Mouse (Mus musculus): ENCODE data around the gene Sbno1. TPM values are rescaled to one million over a fixed set of nuclear protein-coding genes. Genes with fewer than 3 reads are reported as not detected.

Gene Sbno1
- polyA plus RNA-seq, 1 experiment: 11.3 TPM

- H3K27me3 ChIP-seq (ENCODE audit: control insufficient read depth, insufficient read depth, insufficient read length): no peaks in the 10 kb centered on the region
- H3K79me2 ChIP-seq (ENCODE audit: control insufficient read depth, insufficient read depth): peaks cover 54% of the 10 kb centered on the region
- H3K36me3 ChIP-seq (ENCODE audit: control insufficient read depth, insufficient read depth): no peaks in the 10 kb centered on the region
- peak overlapping the region; percentile 91 for H3K4me3 ChIP-seq
- TF ChIP-seq POLR2A (IDR thresholded peaks at IDR 0.05; ENCODE audit: insufficient read length, low read depth): peak; percentile 9
- no peak for TF ChIP-seq MYOD1 (IDR thresholded peaks at IDR 0.05; ENCODE audit: control insufficient read depth in 1 of 3, insufficient read length in 2 of 3, low read depth in 2 of 3)
- H3K4me2 ChIP-seq (ENCODE audit: low read depth): peak overlapping the region; percentile 75
- peak overlapping the region; percentile 79 for H3ac ChIP-seq (ENCODE audit: control insufficient read depth, insufficient read length)
These were observed 934 bp downstream of the Sbno1 start for GRCm38 (mm10) chr5:124424723-124425411.

- no peak for TF ChIP-seq POLR2A (IDR thresholded peaks at IDR 0.05; ENCODE audit: insufficient read length, low read depth)
- peak; percentile 20 for TF ChIP-seq MAX (IDR thresholded peaks at IDR 0.05; ENCODE audit: low read depth)
- no peak for TF ChIP-seq CEBPB (IDR thresholded peaks at IDR 0.05; ENCODE audit: insufficient read depth, poor library complexity, severe bottlenecking)
- TF ChIP-seq USF1 (IDR thresholded peaks at IDR 0.05; ENCODE audit: low read depth): peak; percentile 71
- no peak for TF ChIP-seq REST (IDR thresholded peaks at IDR 0.05; ENCODE audit: insufficient read depth, insufficient read length)
- H3ac ChIP-seq (ENCODE audit: control insufficient read depth, insufficient read length): peak overlapping the region; percentile 79
- peak overlapping the region; percentile 75 for H3K4me2 ChIP-seq (ENCODE audit: low read depth)
- H3K27me3 ChIP-seq (ENCODE audit: control insufficient read depth, insufficient read depth, insufficient read length): no peaks in the 10 kb centered on the region
- H3K36me3 ChIP-seq (ENCODE audit: control insufficient read depth, insufficient read depth): no peaks in the 10 kb centered on the region
- peaks cover 60% of the 10 kb centered on the region for H3K79me2 ChIP-seq (ENCODE audit: control insufficient read depth, insufficient read depth)
- peak overlapping the region; percentile 91 for H3K4me3 ChIP-seq
These were observed 1.5 kb downstream of the Sbno1 start for GRCm38 (mm10) chr5:124424200-124424722.

- TF ChIP-seq MYOG (IDR thresholded peaks at IDR 0.05; ENCODE audit: control insufficient read depth in 1 of 3, insufficient read depth in 1 of 3, insufficient read length in 2 of 3, low read depth in 2 of 3): no peak
- TF ChIP-seq MYOD1 (IDR thresholded peaks at IDR 0.05; ENCODE audit: control insufficient read depth in 1 of 3, insufficient read length in 2 of 3, low read depth in 2 of 3): no peak
- no peak for TF ChIP-seq TCF12 (IDR thresholded peaks at IDR 0.05; ENCODE audit: insufficient read depth, poor library complexity, severe bottlenecking)
- TF ChIP-seq MAX (IDR thresholded peaks at IDR 0.05; ENCODE audit: low read depth): no peak
- no peak for TF ChIP-seq E2F4 (IDR thresholded peaks at IDR 0.05; ENCODE audit: insufficient read depth)
- TF ChIP-seq TCF3 (IDR thresholded peaks at IDR 0.05; ENCODE audit: insufficient read length, low read depth): no peak
- no peak for TF ChIP-seq POLR2A (IDR thresholded peaks at IDR 0.05; ENCODE audit: insufficient read length, low read depth)
- TF ChIP-seq SRF (IDR thresholded peaks at IDR 0.05; ENCODE audit: control insufficient read depth, insufficient read length, low read depth): no peak
- no peak for TF ChIP-seq REST (IDR thresholded peaks at IDR 0.05; ENCODE audit: insufficient read depth, insufficient read length)
- TF ChIP-seq USF1 (IDR thresholded peaks at IDR 0.05; ENCODE audit: low read depth): no peak
- TF ChIP-seq POLR2AphosphoS2 (IDR thresholded peaks at IDR 0.05; ENCODE audit: insufficient read length, low read depth): no peak
- TF ChIP-seq CEBPB (IDR thresholded peaks at IDR 0.05; ENCODE audit: insufficient read depth, poor library complexity, severe bottlenecking): no peak
- Histone ChIP-seq H3K4me3 (no peak overlapping the region), H3K36me3 (ENCODE audit: control insufficient read depth, insufficient read depth) (no peaks in the 10 kb centered on the region), H3K27me3 (ENCODE audit: control insufficient read depth, insufficient read depth, insufficient read length) (no peaks in the 10 kb centered on the region), H3ac (ENCODE audit: control insufficient read depth, insufficient read length) (no peak overlapping the region), H3K4me2 (ENCODE audit: low read depth) (no peak overlapping the region), H3K79me2 (ENCODE audit: control insufficient read depth, insufficient read depth) (peaks cover 85% of the 10 kb centered on the region)
These were observed 4.0 kb downstream of the Sbno1 start for GRCm38 (mm10) chr5:124421786-124422185.

- Histone ChIP-seq H3K79me2 (ENCODE audit: control insufficient read depth, insufficient read depth) (peaks cover 98% of the 10 kb centered on the region), H3ac (ENCODE audit: control insufficient read depth, insufficient read length) (no peak overlapping the region), H3K4me3 (no peak overlapping the region), H3K4me2 (ENCODE audit: low read depth) (no peak overlapping the region), H3K27me3 (ENCODE audit: control insufficient read depth, insufficient read depth, insufficient read length) (no peaks in the 10 kb centered on the region), H3K36me3 (ENCODE audit: control insufficient read depth, insufficient read depth) (peaks cover 3% of the 10 kb centered on the region)
- TF ChIP-seq USF1 (IDR thresholded peaks at IDR 0.05; ENCODE audit: low read depth): no peak
- no peak for TF ChIP-seq MYOG (IDR thresholded peaks at IDR 0.05; ENCODE audit: control insufficient read depth in 1 of 3, insufficient read depth in 1 of 3, insufficient read length in 2 of 3, low read depth in 2 of 3)
- TF ChIP-seq SRF (IDR thresholded peaks at IDR 0.05; ENCODE audit: control insufficient read depth, insufficient read length, low read depth): no peak
- TF ChIP-seq TCF12 (IDR thresholded peaks at IDR 0.05; ENCODE audit: insufficient read depth, poor library complexity, severe bottlenecking): no peak
- TF ChIP-seq MYOD1 (IDR thresholded peaks at IDR 0.05; ENCODE audit: control insufficient read depth in 1 of 3, insufficient read length in 2 of 3, low read depth in 2 of 3): no peak
- no peak for TF ChIP-seq REST (IDR thresholded peaks at IDR 0.05; ENCODE audit: insufficient read depth, insufficient read length)
- TF ChIP-seq TCF3 (IDR thresholded peaks at IDR 0.05; ENCODE audit: insufficient read length, low read depth): no peak
- TF ChIP-seq CEBPB (IDR thresholded peaks at IDR 0.05; ENCODE audit: insufficient read depth, poor library complexity, severe bottlenecking): no peak
- TF ChIP-seq MAX (IDR thresholded peaks at IDR 0.05; ENCODE audit: low read depth): no peak
- no peak for TF ChIP-seq POLR2AphosphoS2 (IDR thresholded peaks at IDR 0.05; ENCODE audit: insufficient read length, low read depth)
- TF ChIP-seq POLR2A (IDR thresholded peaks at IDR 0.05; ENCODE audit: insufficient read length, low read depth): no peak
- no peak for TF ChIP-seq E2F4 (IDR thresholded peaks at IDR 0.05; ENCODE audit: insufficient read depth)
These were observed 6.9 kb downstream of the Sbno1 start for GRCm38 (mm10) chr5:124418903-124419302.

GRCm38 (mm10) chr5:124412163-124412562, 13.6 kb downstream of the Sbno1 start:
- Histone ChIP-seq H3K4me2 (ENCODE audit: low read depth) (no peak overlapping the region), H3K79me2 (ENCODE audit: control insufficient read depth, insufficient read depth) (peaks cover 31% of the 10 kb centered on the region), H3K27me3 (ENCODE audit: control insufficient read depth, insufficient read depth, insufficient read length) (no peaks in the 10 kb centered on the region), H3K4me3 (no peak overlapping the region), H3ac (ENCODE audit: control insufficient read depth, insufficient read length) (no peak overlapping the region), H3K36me3 (ENCODE audit: control insufficient read depth, insufficient read depth) (peaks cover 49% of the 10 kb centered on the region)
- TF ChIP-seq POLR2AphosphoS2 (IDR thresholded peaks at IDR 0.05; ENCODE audit: insufficient read length, low read depth) (no peak), MYOG (IDR thresholded peaks at IDR 0.05; ENCODE audit: control insufficient read depth in 1 of 3, insufficient read depth in 1 of 3, insufficient read length in 2 of 3, low read depth in 2 of 3) (no peak), POLR2A (IDR thresholded peaks at IDR 0.05; ENCODE audit: insufficient read length, low read depth) (no peak), USF1 (IDR thresholded peaks at IDR 0.05; ENCODE audit: low read depth) (no peak), E2F4 (IDR thresholded peaks at IDR 0.05; ENCODE audit: insufficient read depth) (no peak), REST (IDR thresholded peaks at IDR 0.05; ENCODE audit: insufficient read depth, insufficient read length) (no peak), CEBPB (IDR thresholded peaks at IDR 0.05; ENCODE audit: insufficient read depth, poor library complexity, severe bottlenecking) (no peak), TCF12 (IDR thresholded peaks at IDR 0.05; ENCODE audit: insufficient read depth, poor library complexity, severe bottlenecking) (no peak), SRF (IDR thresholded peaks at IDR 0.05; ENCODE audit: control insufficient read depth, insufficient read length, low read depth) (no peak), TCF3 (IDR thresholded peaks at IDR 0.05; ENCODE audit: insufficient read length, low read depth) (no peak), MYOD1 (IDR thresholded peaks at IDR 0.05; ENCODE audit: control insufficient read depth in 1 of 3, insufficient read length in 2 of 3, low read depth in 2 of 3) (no peak), MAX (IDR thresholded peaks at IDR 0.05; ENCODE audit: low read depth) (no peak)
